In the genomic region with DNA sequence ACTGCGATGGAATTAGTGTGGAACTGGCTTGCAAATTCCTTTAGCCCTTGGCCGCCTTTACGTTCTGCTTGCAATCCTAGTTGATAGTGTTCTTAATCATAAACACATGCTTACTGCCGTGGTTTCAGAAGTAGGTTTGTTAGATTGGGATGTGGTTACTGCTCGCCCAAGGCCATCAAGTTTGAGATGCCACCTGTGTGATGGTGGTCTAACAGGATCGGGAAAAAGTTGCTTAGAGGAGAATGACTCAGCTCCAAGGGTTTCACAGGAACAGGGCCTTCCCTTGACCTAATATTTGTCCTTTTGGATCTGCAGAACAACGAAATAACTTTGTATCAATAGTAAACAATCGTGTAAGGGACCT, we compare ENCODE assay signal across 8 mouse cellular contexts. TPM values are rescaled to one million over a fixed set of nuclear protein-coding genes. Genes with fewer than 3 reads are reported as not detected.
A peak's percentile ranks its signal among the peaks of the same experiment; 100 is the strongest.
DNase-seq lines count a peak whose midpoint lies in the region; ATAC-seq and TF ChIP-seq lines count a peak whose summit lies in the region.

No protein-coding gene starts in this region.

- no peak for TF ChIP-seq CTCF in CH12.LX (conservative IDR thresholded peaks at IDR 0.05 in 1 of 2, IDR thresholded peaks at IDR 0.05 in 1 of 2; ENCODE audit: low read depth in 2 of 2, low read length in 2 of 2)

- dilution Hi-C loops in CH12.LX (cut with MboI; ENCODE audit: extremely low pct_ligation_motif_present, extremely low pct_unique_long_range_greater_than_20kb, low sequenced_read_pairs): no loop called here

- H3K27ac ChIP-seq in heart, embryonic 11.5 days (ENCODE audit: low read depth, low read length): peak overlapping the region; percentile 78
- H3K27ac ChIP-seq in CH12.LX (ENCODE audit: insufficient read depth, low read depth) (no peak overlapping the region), macrophage (peak overlapping the region; percentile 62)
- no peak overlapping the region for H3K27ac ChIP-seq in forebrain, embryonic 15.5 days (replicated peaks)

- H3K36me3 ChIP-seq in heart, embryonic 11.5 days (ENCODE audit: control insufficient read depth, insufficient read depth, low read length): peaks cover 6% of the 10 kb centered on the region
- peaks cover 17 to 28% of the 10 kb centered on the region in 2 experiments for H3K36me3 ChIP-seq in CH12.LX (replicated peaks in 1 of 2; ENCODE audit: control insufficient read depth in 1 of 2, insufficient read depth in 1 of 2, low read length in 1 of 2)
- H3K36me3 ChIP-seq in forebrain, embryonic 15.5 days: no peaks in the 10 kb centered on the region
- H3K36me3 ChIP-seq in macrophage (ENCODE audit: inconsistent target): peaks cover 27% of the 10 kb centered on the region

- 21% methylated on average over 8 of the region's 8 CpGs for WGBS in heart, embryonic 11.5 days (ENCODE audit: insufficient replicate concordance)
- 28% methylated on average over 8 of the region's 8 CpGs for WGBS in forebrain, embryonic 15.5 days
- 9% methylated on average over 8 of the region's 8 CpGs for WGBS in macrophage (ENCODE audit: missing documents)

- H3K4me1 ChIP-seq in heart, embryonic 11.5 days (ENCODE audit: control insufficient read depth, insufficient read depth, low read length): peaks cover 26% of the 10 kb centered on the region
- H3K4me1 ChIP-seq in CH12.LX (ENCODE audit: control insufficient read depth in 1 of 2, insufficient read depth in 2 of 2): peaks cover 0 to 25% of the 10 kb centered on the region in 2 experiments; a peak in 2 of 4 replicates
- H3K4me1 ChIP-seq in forebrain, embryonic 15.5 days: peaks cover 20% of the 10 kb centered on the region

- no peaks in the 10 kb centered on the region for H3K27me3 ChIP-seq in heart, embryonic 11.5 days (ENCODE audit: control insufficient read depth, insufficient read depth, low read length)
- H3K27me3 ChIP-seq in CH12.LX (replicated peaks): no peaks in the 10 kb centered on the region
- no peaks in the 10 kb centered on the region for H3K27me3 ChIP-seq in forebrain, embryonic 15.5 days

- in situ Hi-C loops in CH12.LX (cut with MboI; ENCODE audit: low pct_ligation_motif_present, low pct_unique_long_range_greater_than_20kb, low sequenced_read_pairs): loop anchor here (10.0 kb wide), 2 partner anchors 65 to 85 kb away; no protein-coding TSS in a partner anchor

- peak overlapping the region; percentile 76 for H3K4me3 ChIP-seq in heart, embryonic 11.5 days (ENCODE audit: low read depth, low read length)
- H3K4me3 ChIP-seq in CH12.LX (replicated peaks in 1 of 3; ENCODE audit: low read depth in 2 of 3, low read length in 2 of 3, poor library complexity in 1 of 3) (peak overlapping the region; percentile 51 to 58 (median 56)), macrophage (ENCODE audit: inconsistent target) (peak overlapping the region; percentile 94)
- H3K4me3 ChIP-seq in forebrain, embryonic 15.5 days: peak overlapping the region; percentile 55

- H3K9ac ChIP-seq in heart, embryonic 11.5 days (ENCODE audit: low read depth, low read length): peak overlapping the region; percentile 82
- peak overlapping the region; percentile 24; the same call in 1 of the 2 replicates for H3K9ac ChIP-seq in CH12.LX (ENCODE audit: insufficient read depth, low read depth)
- H3K9ac ChIP-seq in forebrain, embryonic 15.5 days (replicated peaks): peak overlapping the region; percentile 63

- no peaks in the 10 kb centered on the region for H3K9me3 ChIP-seq in heart, embryonic 11.5 days (replicated peaks; ENCODE audit: control insufficient read depth, low read length)
- no peaks in the 10 kb centered on the region for H3K9me3 ChIP-seq in CH12.LX (replicated peaks; ENCODE audit: low read length)
- no peaks in the 10 kb centered on the region for H3K9me3 ChIP-seq in forebrain, embryonic 15.5 days

- H3K79me2 ChIP-seq in CH12.LX (replicated peaks; ENCODE audit: control insufficient read depth, extremely low read depth, insufficient read depth, poor library complexity, severe bottlenecking): no peaks in the 10 kb centered on the region; the same call in 1 of the 2 replicates
- peaks cover 16% of the 10 kb centered on the region; the same call in 1 of the 2 replicates for H3K79me2 ChIP-seq in macrophage (ENCODE audit: inconsistent target)

- TF ChIP-seq EP300 in CH12.LX (IDR thresholded peaks at IDR 0.05; ENCODE audit: low read length): no peak

- TF ChIP-seq POLR2A in CH12.LX (IDR thresholded peaks at IDR 0.05; ENCODE audit: low read depth, low read length): no peak

- TF ChIP-seq RAD21 in CH12.LX (IDR thresholded peaks at IDR 0.05; ENCODE audit: low read depth, low read length): no peak

- no peak for DNase-seq in heart, adult 9 months (ENCODE audit: low spot score in 2 of 2)
- no peak for DNase-seq in CH12.LX (ENCODE audit: extremely low read depth)
- no peak for DNase-seq in B cell, adult 2 months
- DNase-seq in adrenal gland, postnatal 10 days: no peak
- DNase-seq in layer of hippocampus, postnatal 14 days (ENCODE audit: low spot score in 2 of 2): no peak

- H3K4me2 ChIP-seq in heart, embryonic 11.5 days: peak overlapping the region; percentile 87
- peak overlapping the region; percentile 23; the same call in 1 of the 2 replicates for H3K4me2 ChIP-seq in CH12.LX (ENCODE audit: insufficient read depth, low read depth, poor library complexity, severe bottlenecking)
- H3K4me2 ChIP-seq in forebrain, embryonic 15.5 days (replicated peaks): peak overlapping the region; percentile 82

- no peak for ATAC-seq in heart, embryonic 11.5 days (replicated peaks; ENCODE audit: insufficient number of reproducible peaks, low FRiP score, low TSS enrichment)
- no peak for ATAC-seq in forebrain, embryonic 15.5 days (replicated peaks)

TF ChIP-seq in CH12.LX, 34 proteins besides CTCF, POLR2A, EP300 and RAD21:
- TF ChIP-seq SIN3A (IDR thresholded peaks at IDR 0.05; ENCODE audit: low read length) (no peak), JUND (conservative IDR thresholded peaks at IDR 0.05; ENCODE audit: low read depth, low read length) (no peak), GABPA (IDR thresholded peaks at IDR 0.05; ENCODE audit: insufficient replicate concordance, low read depth, low read length) (no peak), ZKSCAN1 (IDR thresholded peaks at IDR 0.05; ENCODE audit: borderline replicate concordance, low read depth, low read length) (no peak), JUN (IDR thresholded peaks at IDR 0.05; ENCODE audit: insufficient read depth, low read depth, low read length) (no peak), CHD2 (IDR thresholded peaks at IDR 0.05; ENCODE audit: low read length) (no peak), UBTF (IDR thresholded peaks at IDR 0.05; ENCODE audit: low read depth, low read length) (no peak), CHD1 (IDR thresholded peaks at IDR 0.05; ENCODE audit: low read depth, low read length) (no peak)

RNA-seq across cellular contexts. Expression of gene Abhd4, which starts 5.7 kb away (rescaled TPM):
- 97.3 and 99.3 TPM in 2 replicates for polyA plus RNA-seq in heart, embryonic 11.5 days (2014; fragmentation: Nextera tagmentation; extraction: Ambion mirVana)
- total RNA-seq in CH12.LX (2012; rRNA removed) (13.4 and 19.8 TPM in 2 replicates), CH12.LX (2014; rRNA removed) (13.4 and 15.9 TPM in 2 replicates)
- polyA plus RNA-seq in CH12.LX (2012; ENCODE audit: insufficient read length, low read depth) (22.0 and 23.0 TPM in 2 replicates), macrophage (2018) (52.1 to 98.9 TPM (median 69.8 TPM) in 3 replicates)
- 47.7 and 53.9 TPM in 2 replicates for polyA plus RNA-seq in forebrain, embryonic 15.5 days (2015; fragmentation: Nextera tagmentation; extraction: Ambion mirVana)
- total RNA-seq in macrophage (2018; cell fraction: chromatin; rRNA removed): 10 to 100 TPM in 19 of 26 experiments, 1 to 10 TPM in 7; 4.3 to 54.7 (median 14.8) TPM
- total RNA-seq in macrophage (2018; cell fraction: cytosol; rRNA removed): 100 to 1,000 TPM in 1 of 26 experiments, 10 to 100 TPM in 25; 37.7 to 103 (median 58.7) TPM
- 10 to 100 TPM; 11.8 to 65.0 (median 19.5) TPM for total RNA-seq in macrophage (2018; cell fraction: nucleus; rRNA removed)
- 100 to 1,000 TPM; 206 to 229 TPM for total RNA-seq in adrenal gland, postnatal 10 days (2021)
- total RNA-seq in layer of hippocampus, postnatal 14 days (2021): 10 to 100 TPM; 56.1 to 58.9 TPM

RNA-seq across cellular contexts. Expression of gene Dad1, which starts 5.8 kb away (rescaled TPM):
- 369 and 395 TPM in 2 replicates for polyA plus RNA-seq in heart, embryonic 11.5 days (2014; fragmentation: Nextera tagmentation; extraction: Ambion mirVana)
- total RNA-seq in CH12.LX (2012; rRNA removed) (161 and 196 TPM in 2 replicates), CH12.LX (2014; rRNA removed) (192 and 279 TPM in 2 replicates)
- polyA plus RNA-seq in CH12.LX (2012; ENCODE audit: insufficient read length, low read depth) (213 and 287 TPM in 2 replicates), macrophage (2018) (65.9 to 151 TPM (median 121 TPM) in 3 replicates)
- polyA plus RNA-seq in forebrain, embryonic 15.5 days (2015; fragmentation: Nextera tagmentation; extraction: Ambion mirVana): 286 and 291 TPM in 2 replicates
- total RNA-seq in macrophage (2018; cell fraction: chromatin; rRNA removed): 10 to 100 TPM in 14 of 26 experiments, 1 to 10 TPM in 12; 5.0 to 28.0 (median 10.8) TPM
- total RNA-seq in macrophage (2018; cell fraction: cytosol; rRNA removed): 100 to 1,000 TPM in 10 of 26 experiments, 10 to 100 TPM in 16; 72.6 to 131 (median 93.0) TPM
- 10 to 100 TPM; 20.3 to 63.6 (median 41.0) TPM for total RNA-seq in macrophage (2018; cell fraction: nucleus; rRNA removed)
- 100 to 1,000 TPM; 171 to 191 TPM for total RNA-seq in adrenal gland, postnatal 10 days (2021)
- total RNA-seq in layer of hippocampus, postnatal 14 days (2021): 100 to 1,000 TPM; 123 to 124 TPM

RNA-seq across cellular contexts. Expression of gene Olfr49, which starts 25.0 kb away (rescaled TPM):
- polyA plus RNA-seq in heart, embryonic 11.5 days (2014; fragmentation: Nextera tagmentation; extraction: Ambion mirVana): not detected in 2 replicates
- total RNA-seq in CH12.LX (2012; rRNA removed) (not detected in 2 replicates), CH12.LX (2014; rRNA removed) (not detected in 2 replicates)
- polyA plus RNA-seq in CH12.LX (2012; ENCODE audit: insufficient read length, low read depth) (0.07 TPM in 2 replicates), macrophage (2018) (not detected in 3 replicates)
- polyA plus RNA-seq in forebrain, embryonic 15.5 days (2015; fragmentation: Nextera tagmentation; extraction: Ambion mirVana): not detected in 2 replicates
- not detected for total RNA-seq in macrophage (2018; cell fraction: chromatin; rRNA removed)
- total RNA-seq in macrophage (2018; cell fraction: cytosol; rRNA removed): not detected
- not detected for total RNA-seq in macrophage (2018; cell fraction: nucleus; rRNA removed)
- not detected for total RNA-seq in adrenal gland, postnatal 10 days (2021)
- total RNA-seq in layer of hippocampus, postnatal 14 days (2021): not detected

Comparison
In these comparisons a context has a peak if more than half of its experiments do, and no peak if none do; other contexts are left out.
1. H3K27ac ChIP-seq: peak in heart, embryonic 11.5 days (single experiment) and macrophage (single experiment); none in CH12.LX (single experiment) and forebrain, embryonic 15.5 days (single experiment).
2. H3K4me2 ChIP-seq: peak in every context shown above with its lines; median percentile 87 in heart, embryonic 11.5 days; 82 in forebrain, embryonic 15.5 days; 23 in CH12.LX.
3. H3K9ac ChIP-seq: peak in every context shown above with its lines; median percentile 82 in heart, embryonic 11.5 days; 63 in forebrain, embryonic 15.5 days; 24 in CH12.LX.
4. Peak in every context shown above with its lines, with median percentiles within 50 percentile points of each other: H3K4me3 ChIP-seq.